Mouse (Mus musculus): ENCODE measurements at regions not wholly inside any gene's neighbourhood (a gene's known extent, or its start where the extent isn't known, plus 50 kb on each side); places are given as distances from the start of the nearest gene placed in this dataset.

- no peak for TF ChIP-seq EP300 (optimal IDR thresholded peaks at IDR 0.05)
- TF ChIP-seq CTCF (IDR thresholded peaks at IDR 0.05; ENCODE audit: low read depth) = no peak
Observed at GRCm38 (mm10) chr3:81563858-81564756, 368.3 kb upstream of the Ctso start.
